Mouse (Mus musculus) olfactory bulb, adult 2 months (tissue): Measurements from ENCODE around the gene Pdzd2.

Experiments
- CTCF ChIP-seq: fragments of 200-500 bp; IDR thresholded peaks from 2 replicates; pipeline ENCODE4 v1.5.1; 2012; ENCODE audit warnings: low read depth, mild to moderate bottlenecking, low read length, moderate library complexity; ENCODE audit not compliant: insufficient read depth
- POLR2A ChIP-seq: fragments of 200-500 bp; IDR thresholded peaks from 2 replicates; pipeline ENCODE4 v1.6.1; 2012; ENCODE audit warnings: mild to moderate bottlenecking, low read depth, low read length, moderate library complexity; ENCODE audit not compliant: insufficient read depth

DNA sequence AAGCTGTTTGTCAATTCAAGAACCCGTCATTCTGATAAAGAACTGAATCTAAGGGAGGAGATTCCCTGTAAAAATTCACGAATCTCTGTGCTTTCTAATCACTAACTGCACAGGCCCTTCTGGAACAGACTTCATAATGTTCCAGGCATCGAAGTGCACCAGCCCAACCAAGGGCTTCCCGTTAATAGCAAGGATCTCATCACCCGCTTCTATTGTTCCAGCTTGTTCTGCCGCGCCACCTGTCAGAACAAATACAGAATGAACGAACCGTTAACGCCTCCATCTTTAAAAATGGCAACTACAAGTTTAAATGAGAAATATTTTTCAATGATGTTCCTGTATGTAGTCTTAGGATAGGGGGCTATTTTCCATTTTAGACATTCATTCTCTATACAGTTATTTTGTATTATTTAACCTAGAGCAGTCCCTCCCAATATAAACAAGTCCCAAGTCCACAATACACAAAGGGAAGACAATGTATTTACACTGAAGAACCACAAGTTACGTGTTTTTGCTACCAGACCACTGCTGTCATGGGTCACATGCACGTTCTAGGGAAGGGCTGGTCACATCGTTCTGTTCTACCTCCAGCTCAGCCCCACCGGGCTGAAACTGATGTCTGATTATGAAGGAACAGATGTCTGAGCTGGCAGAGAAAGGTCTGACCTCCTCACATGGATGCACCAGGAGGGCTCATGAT is 377.6 kb downstream of the Pdzd2 start:
- TF ChIP-seq CTCF, result no peak
- no peak for TF ChIP-seq POLR2A
